In the genomic region with DNA sequence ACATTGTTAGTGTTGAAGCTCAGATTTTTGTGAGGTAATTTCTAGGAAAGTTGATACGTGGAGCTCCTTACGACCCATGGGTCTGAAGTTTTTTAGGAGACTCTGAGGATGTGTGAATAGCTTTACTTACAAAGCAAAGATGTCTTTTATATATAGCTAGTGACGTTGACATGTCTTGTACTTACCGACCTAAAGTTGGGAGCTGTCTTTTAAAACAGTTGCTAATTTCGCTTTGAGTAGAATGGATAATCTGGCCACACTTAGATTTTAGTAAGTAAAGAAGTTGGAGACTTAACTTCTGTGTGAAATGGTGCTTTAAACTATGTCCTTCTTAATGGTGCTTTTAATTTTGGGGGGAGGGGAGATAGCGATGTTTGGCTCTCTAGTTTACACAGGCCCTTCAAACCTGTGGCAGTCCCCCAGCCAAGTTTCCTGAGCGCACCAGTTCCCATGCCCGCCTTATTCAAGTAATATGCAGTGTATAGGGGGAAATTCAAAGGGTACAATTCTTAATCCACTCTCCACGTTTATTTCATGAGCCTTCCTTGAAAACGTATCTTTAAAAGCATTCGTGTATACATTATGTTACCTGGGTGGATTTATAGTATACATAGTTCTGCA, we compare ENCODE assay signal across 8 mouse cellular contexts. TPM values are rescaled to one million over a fixed set of nuclear protein-coding genes. Genes with fewer than 3 reads are reported as not detected.
DNase-seq lines count a peak whose midpoint lies in the region; ATAC-seq and TF ChIP-seq lines count a peak whose summit lies in the region.

No protein-coding gene starts in this region.

- no peak for DNase-seq in heart, adult 2 months
- DNase-seq in heart, postnatal 4 days: no peak
- no peak for DNase-seq in left cerebral cortex, adult 18-20 months (ENCODE audit: low spot score in 2 of 2)
- no peak for DNase-seq in thymus, adult 18-20 months
- DNase-seq in thymus, postnatal 14 days: no peak

- intact Hi-C loops in heart, adult 2 months (cut with DNase I): loop anchor here (5.0 kb wide), 2 partner anchors 65 to 465 kb away; no protein-coding TSS in a partner anchor

- ATAC-seq in forebrain, embryonic 12.5 days (ENCODE audit: low FRiP score): no peak
- no peak for ATAC-seq in liver, embryonic 15.5 days (ENCODE audit: insufficient read depth)

- peak overlapping the region; percentile 76 for H3K4me2 ChIP-seq in forebrain, embryonic 12.5 days
- peak overlapping the region; percentile 99 for H3K4me2 ChIP-seq in liver, embryonic 15.5 days

- peak overlapping the region; percentile 37 for H3K4me3 ChIP-seq in heart, adult 2 months
- H3K4me3 ChIP-seq in C2C12 (ENCODE audit: insufficient read depth, poor library complexity, severe bottlenecking): peak overlapping the region; percentile 74
- H3K4me3 ChIP-seq in forebrain, embryonic 12.5 days (replicated peaks): peak overlapping the region; percentile 94
- peak overlapping the region; percentile 87 for H3K4me3 ChIP-seq in liver, embryonic 15.5 days (replicated peaks)

- no peaks in the 10 kb centered on the region for H3K79me2 ChIP-seq in heart, adult 2 months (replicated peaks; ENCODE audit: control insufficient read depth, insufficient read depth, low read length)
- H3K79me2 ChIP-seq in C2C12 (ENCODE audit: control insufficient read depth, insufficient read depth): peaks cover 62% of the 10 kb centered on the region

- TF ChIP-seq EP300 in heart, adult 2 months (IDR thresholded peaks at IDR 0.05; ENCODE audit: insufficient read depth, low read depth, low read length): no peak

- H3K27ac ChIP-seq in heart, adult 2 months: peak overlapping the region; percentile 6
- H3K27ac ChIP-seq in forebrain, embryonic 12.5 days: no peak overlapping the region
- no peak overlapping the region for H3K27ac ChIP-seq in liver, embryonic 15.5 days (replicated peaks)

- peaks cover 58% of the 10 kb centered on the region for H3K79me3 ChIP-seq in C2C12 (ENCODE audit: low read depth)

- TF ChIP-seq POLR2A in heart, adult 2 months (IDR thresholded peaks at IDR 0.05; ENCODE audit: insufficient read depth, low read depth, low read length): no peak

- H3K9ac ChIP-seq in heart, adult 2 months (ENCODE audit: low read depth, low read length): no peak overlapping the region; the same call in 1 of the 2 replicates
- peak overlapping the region; percentile 92 for H3K9ac ChIP-seq in forebrain, embryonic 12.5 days
- H3K9ac ChIP-seq in liver, embryonic 15.5 days: peak overlapping the region; percentile 81

- H3ac ChIP-seq in C2C12 (ENCODE audit: control insufficient read depth, insufficient read length, low read depth): no peak overlapping the region

- peaks cover 4% of the 10 kb centered on the region; the same call in 1 of the 2 replicates for H3K4me1 ChIP-seq in heart, adult 2 months (ENCODE audit: control insufficient read depth, insufficient read depth, low read length)
- peaks cover 20% of the 10 kb centered on the region for H3K4me1 ChIP-seq in forebrain, embryonic 12.5 days
- H3K4me1 ChIP-seq in liver, embryonic 15.5 days (replicated peaks): peaks cover 24% of the 10 kb centered on the region

- no peak for TF ChIP-seq CTCF in heart, adult 2 months (IDR thresholded peaks at IDR 0.05)
- no peak for TF ChIP-seq CTCF in C2C12 (IDR thresholded peaks at IDR 0.05; ENCODE audit: control insufficient read depth, insufficient read depth, insufficient read length)

- no peaks in the 10 kb centered on the region for H3K9me3 ChIP-seq in forebrain, embryonic 12.5 days
- H3K9me3 ChIP-seq in liver, embryonic 15.5 days (replicated peaks): no peaks in the 10 kb centered on the region

- no peaks in the 10 kb centered on the region for H3K27me3 ChIP-seq in heart, adult 2 months (ENCODE audit: control insufficient read depth, insufficient read depth, low read length)
- no peaks in the 10 kb centered on the region for H3K27me3 ChIP-seq in C2C12 (ENCODE audit: control insufficient read depth, insufficient read depth, insufficient read length)
- H3K27me3 ChIP-seq in forebrain, embryonic 12.5 days: no peaks in the 10 kb centered on the region
- no peaks in the 10 kb centered on the region for H3K27me3 ChIP-seq in liver, embryonic 15.5 days

- 24% methylated on average over 11 of the region's 11 CpGs for WGBS in heart, adult 2 months
- 3% methylated on average over 11 of the region's 11 CpGs for WGBS in forebrain, embryonic 12.5 days
- WGBS in liver, embryonic 15.5 days (ENCODE audit: insufficient replicate concordance): 11% methylated on average over 11 of the region's 11 CpGs

- peaks cover 3% of the 10 kb centered on the region; the same call in 1 of the 2 replicates for H3K36me3 ChIP-seq in heart, adult 2 months (ENCODE audit: control insufficient read depth, insufficient read depth, low read length)
- peaks cover 25% of the 10 kb centered on the region for H3K36me3 ChIP-seq in C2C12 (ENCODE audit: control insufficient read depth, insufficient read depth)
- H3K36me3 ChIP-seq in forebrain, embryonic 12.5 days (replicated peaks): no peaks in the 10 kb centered on the region
- H3K36me3 ChIP-seq in liver, embryonic 15.5 days (replicated peaks): no peaks in the 10 kb centered on the region

TF ChIP-seq in C2C12, 6 proteins besides CTCF, POLR2A, EP300 and RAD21:
- TF ChIP-seq MYOG (IDR thresholded peaks at IDR 0.05; ENCODE audit: control insufficient read depth, extremely low read depth, insufficient read length) (no peak), FOSL1 (IDR thresholded peaks at IDR 0.05; ENCODE audit: insufficient read depth, low read length, poor library complexity, severe bottlenecking) (no peak), MAX (IDR thresholded peaks at IDR 0.05) (no peak), CEBPB (IDR thresholded peaks at IDR 0.05; ENCODE audit: low read depth) (no peak), MYOD1 (IDR thresholded peaks at IDR 0.05; ENCODE audit: control insufficient read depth, insufficient read length, low read depth) (no peak), USF1 (IDR thresholded peaks at IDR 0.05; ENCODE audit: low read depth) (no peak)
TF ChIP-seq in C2C12: peak in this region for 0.

RNA-seq across cellular contexts. Expression of a gene that starts 1.2 kb away (rescaled TPM):
- total RNA-seq in heart, adult 2 months (2021): 100 to 1,000 TPM in 1 of 2 experiments, 10 to 100 TPM in 1; 98.0 to 119 TPM
- 35.5 and 74.4 TPM in 2 replicates for polyA plus RNA-seq in heart, adult 2 months (2012; rRNA removed)
- 100 to 1,000 TPM; 129 to 131 TPM for total RNA-seq in heart, postnatal 4 days (2021)
- polyA plus RNA-seq in C2C12 (2012; fragmentation: generic; extraction: Trizol): 89.4 TPM
- 131 and 136 TPM in 2 replicates for polyA plus RNA-seq in forebrain, embryonic 12.5 days (2016; fragmentation: Nextera tagmentation; extraction: Ambion mirVana)
- 34.9 and 36.7 TPM in 2 replicates for polyA plus RNA-seq in liver, embryonic 15.5 days (2015; fragmentation: Nextera tagmentation; extraction: Ambion mirVana)
- 100 to 1,000 TPM; 107 to 108 TPM for total RNA-seq in left cerebral cortex, adult 18-20 months (2021)

Comparison
In these comparisons a context has a peak if more than half of its experiments do, and no peak if none do; other contexts are left out.
1. H3K4me3 ChIP-seq: peak in every context shown above with its lines; median percentile 94 in forebrain, embryonic 12.5 days; 87 in liver, embryonic 15.5 days; 74 in C2C12; 37 in heart, adult 2 months.